Mouse (Mus musculus) MEL (cell line): Measurements from ENCODE around the gene Comtd1. TPM values are rescaled to one million over a fixed set of nuclear protein-coding genes. Genes with fewer than 3 reads are reported as not detected.

Experiments used
- DNase-seq: peaks from one replicate; pipeline ENCODE4 v3.0.0; 2011; ENCODE audit warnings: low read depth, low spot score
- H3K27ac ChIP-seq: 2 replicates; pipeline ENCODE4 v1.5.1; 2012; ENCODE audit warnings: low read depth, mild to moderate bottlenecking, control low read depth, low read length, moderate library complexity; ENCODE audit not compliant: control insufficient read depth
- H3K27me3 ChIP-seq, 2 experiments: fragments of 150-350 bp in 1 of 2; sonication (generic) in 1 of 2; 2 replicates each; pipeline ENCODE4 v1.6.1; 2012; ENCODE audit warnings: low read length in 2 of 2, mild to moderate bottlenecking in 2 of 2, improper control_type of control experiment in 1 of 2, moderate library complexity in 1 of 2; ENCODE audit not compliant: insufficient read depth in 2 of 2, control insufficient read depth in 1 of 2
- H3K36me3 ChIP-seq, 2 experiments: 2 replicates each; pipeline ENCODE4 v1.6.1; 2012 to 2014; ENCODE audit warnings: low read length in 2 of 2, improper control_type of control experiment in 1 of 2, inconsistent platforms in 1 of 2, mild to moderate bottlenecking in 1 of 2; ENCODE audit not compliant: insufficient read depth in 2 of 2, control insufficient read depth in 1 of 2
- H3K4me1 ChIP-seq, 2 experiments: fragments of 150-350 bp in 1 of 2; sonication (generic) in 1 of 2; 2 replicates each; pipeline ENCODE4 v1.6.1; 2012; ENCODE audit warnings: low read length in 2 of 2, improper control_type of control experiment in 1 of 2, mild to moderate bottlenecking in 1 of 2; ENCODE audit not compliant: insufficient read depth in 2 of 2, control insufficient read depth in 1 of 2
- H3K4me3 ChIP-seq, 2 experiments: fragments of 150-350 bp in 1 of 2; sonication (generic) in 1 of 2; 2 replicates each; pipeline ENCODE4 v1.5.1; 2012; ENCODE audit warnings: low read depth in 2 of 2, low read length in 2 of 2, mild to moderate bottlenecking in 2 of 2, moderate library complexity in 2 of 2, control low read depth in 1 of 2, improper control_type of control experiment in 1 of 2; ENCODE audit not compliant: control insufficient read depth in 1 of 2, insufficient read depth in 1 of 2
- H3K79me2 ChIP-seq: 2 replicates; pipeline ENCODE4 v1.6.1; 2012; ENCODE audit warnings: mild to moderate bottlenecking, low read length, moderate library complexity; ENCODE audit not compliant: control insufficient read depth, poor library complexity, insufficient read depth
- H3K9ac ChIP-seq: 2 replicates; pipeline ENCODE4 v1.6.1; 2012; ENCODE audit warnings: low read depth, mild to moderate bottlenecking, control low read depth, low read length, moderate library complexity; ENCODE audit not compliant: control insufficient read depth, poor library complexity, severe bottlenecking
- H3K9me3 ChIP-seq: fragments of 150-350 bp; sonication (generic); replicated peaks from 2 replicates; pipeline ENCODE4 v1.6.1; 2012; ENCODE audit warnings: mild to moderate bottlenecking, low read length, improper control_type of control experiment, moderate library complexity; ENCODE audit not compliant: insufficient read depth
- BHLHE40 ChIP-seq: IDR thresholded peaks from 2 replicates; pipeline ENCODE4 v1.6.1; 2012; ENCODE audit warnings: low read depth, mild to moderate bottlenecking, inconsistent platforms, low read length, improper control_type of control experiment, borderline replicate concordance
- CHD2 ChIP-seq: IDR thresholded peaks from 2 replicates; pipeline ENCODE4 v1.6.1; 2011; ENCODE audit warnings: low read length, improper control_type of control experiment
- ELF1 ChIP-seq: IDR thresholded peaks from 2 replicates; pipeline ENCODE4 v1.6.1; 2014; ENCODE audit warnings: low read depth, mild to moderate bottlenecking, inconsistent platforms, low read length, improper control_type of control experiment, moderate library complexity
- EP300 ChIP-seq, 2 experiments: IDR thresholded peaks; 2 replicates each; pipeline ENCODE4 v1.6.1; 2011; ENCODE audit warnings: improper control_type of control experiment in 2 of 2, low read length in 2 of 2, low read depth in 1 of 2, mild to moderate bottlenecking in 1 of 2
- GABPA ChIP-seq: IDR thresholded peaks from 2 replicates; pipeline ENCODE4 v1.6.1; 2012; ENCODE audit warnings: low read depth, mild to moderate bottlenecking, inconsistent platforms, low read length, improper control_type of control experiment, moderate library complexity
- GATA1 ChIP-seq: IDR thresholded peaks from 2 replicates; pipeline ENCODE4 v1.6.1; 2011; ENCODE audit warnings: low read depth, low read length, improper control_type of control experiment
- KAT2A ChIP-seq: conservative IDR thresholded peaks from 2 replicates; pipeline ENCODE4 v1.6.1; 2012; ENCODE audit warnings: low read depth, low read length, improper control_type of control experiment, inconsistent platforms
- MAFK ChIP-seq: IDR thresholded peaks from 2 replicates; pipeline ENCODE4 v1.6.1; 2011; ENCODE audit warnings: low read depth, mild to moderate bottlenecking, low read length, improper control_type of control experiment, borderline replicate concordance
- MAX ChIP-seq: IDR thresholded peaks from 2 replicates; pipeline ENCODE4 v1.6.1; 2011; ENCODE audit warnings: low read length, improper control_type of control experiment
- MEF2A ChIP-seq: IDR thresholded peaks from 2 replicates; pipeline ENCODE4 v1.6.1; 2014; ENCODE audit warnings: low read depth, mild to moderate bottlenecking, inconsistent platforms, low read length, improper control_type of control experiment; ENCODE audit not compliant: poor library complexity, insufficient replicate concordance, severe bottlenecking; ENCODE audit errors: extremely low read depth
- MXI1 ChIP-seq: IDR thresholded peaks from 2 replicates; pipeline ENCODE4 v1.6.1; 2011; ENCODE audit warnings: mild to moderate bottlenecking, low read depth, low read length, improper control_type of control experiment
- MYB ChIP-seq: IDR thresholded peaks from 2 replicates; pipeline ENCODE4 v1.6.1; 2011; ENCODE audit warnings: mild to moderate bottlenecking, low read depth, low read length, improper control_type of control experiment
- MYC ChIP-seq: IDR thresholded peaks from 2 replicates; pipeline ENCODE4 v1.6.1; 2011; ENCODE audit warnings: low read depth, mild to moderate bottlenecking, low read length, improper control_type of control experiment, moderate library complexity
- NRF1 ChIP-seq: IDR thresholded peaks from 2 replicates; pipeline ENCODE4 v1.6.1; 2014; ENCODE audit warnings: low read depth, mild to moderate bottlenecking, inconsistent platforms, low read length, improper control_type of control experiment, moderate library complexity; ENCODE audit not compliant: poor library complexity, insufficient read depth, severe bottlenecking
- POLR2A ChIP-seq, 2 experiments: IDR thresholded peaks; 2 replicates each; pipeline ENCODE4 v1.6.1; 2011 to 2012; ENCODE audit warnings: low read length in 2 of 2, mild to moderate bottlenecking in 2 of 2, control low read depth in 1 of 2, improper control_type of control experiment in 1 of 2, low read depth in 1 of 2, moderate library complexity in 1 of 2; ENCODE audit not compliant: control insufficient read depth in 1 of 2, insufficient read depth in 1 of 2, poor library complexity in 1 of 2
- POLR2AphosphoS2 ChIP-seq: IDR thresholded peaks from 2 replicates; pipeline ENCODE4 v1.6.1; 2011; ENCODE audit warnings: low read length, improper control_type of control experiment
- RAD21 ChIP-seq: IDR thresholded peaks from 2 replicates; pipeline ENCODE4 v1.6.1; 2011; ENCODE audit warnings: mild to moderate bottlenecking, low read depth, low read length, improper control_type of control experiment
- RCOR1 ChIP-seq: IDR thresholded peaks from 2 replicates; pipeline ENCODE4 v1.6.1; 2012; ENCODE audit warnings: low read depth, mild to moderate bottlenecking, inconsistent platforms, low read length, improper control_type of control experiment
- SIN3A ChIP-seq: IDR thresholded peaks from 2 replicates; pipeline ENCODE4 v1.6.1; 2012; ENCODE audit warnings: low read length, improper control_type of control experiment, inconsistent platforms
- TAL1 ChIP-seq: IDR thresholded peaks from 2 replicates; pipeline ENCODE4 v1.6.1; 2012; ENCODE audit warnings: mild to moderate bottlenecking, inconsistent platforms, low read length, moderate library complexity, mixed read lengths
- TBP ChIP-seq: IDR thresholded peaks from 2 replicates; pipeline ENCODE4 v1.8.0; 2011; ENCODE audit warnings: low read depth, low read length, improper control_type of control experiment
- UBTF ChIP-seq: IDR thresholded peaks from 2 replicates; pipeline ENCODE4 v1.6.1; 2012; ENCODE audit warnings: low read depth, mild to moderate bottlenecking, inconsistent platforms, low read length, improper control_type of control experiment, moderate library complexity, borderline replicate concordance; ENCODE audit not compliant: insufficient read depth
- USF1 ChIP-seq: IDR thresholded peaks from 2 replicates; pipeline ENCODE4 v1.6.1; 2014; ENCODE audit warnings: low read depth, mild to moderate bottlenecking, inconsistent platforms, low read length, improper control_type of control experiment, moderate library complexity
- USF2 ChIP-seq, 2 experiments: IDR thresholded peaks; 2 replicates each; pipeline ENCODE4 v1.6.1; 2011 to 2012; ENCODE audit warnings: improper control_type of control experiment in 2 of 2, low read length in 2 of 2, borderline replicate concordance in 1 of 2, inconsistent platforms in 1 of 2, low read depth in 1 of 2, mild to moderate bottlenecking in 1 of 2; ENCODE audit not compliant: insufficient read depth in 1 of 2
- ZMIZ1 ChIP-seq: IDR thresholded peaks from 2 replicates; pipeline ENCODE4 v1.6.1; 2012; ENCODE audit warnings: low read depth, mild to moderate bottlenecking, inconsistent platforms, low read length, improper control_type of control experiment, moderate library complexity
- ZNF384 ChIP-seq: IDR thresholded peaks from 2 replicates; pipeline ENCODE4 v1.6.1; 2012; ENCODE audit warnings: low read depth, mild to moderate bottlenecking, inconsistent platforms, low read length, improper control_type of control experiment
- polyA plus RNA-seq, 2 experiments: library from polyadenylated mRNA; stranded (reverse) in 1 of 2; unstranded in 1 of 2; fragments of >175 nt in 1 of 2; fragments of >200 nt in 1 of 2; gene quantifications; 2 replicates each; pipeline versions ENCODE4 v1.2.1 to v1.2.4; 2012; ENCODE audit warnings: low replicate concordance in 2 of 2, low read depth in 1 of 2; ENCODE audit not compliant: insufficient read length in 2 of 2, insufficient read depth in 1 of 2, missing spikeins in 1 of 2
- total RNA-seq: library from RNA; depleted of rRNA; stranded (reverse); fragments of 300-350 nt; gene quantifications from 2 replicates; pipeline ENCODE4 v1.2.3, GENCODE M21; 2012

Comtd1 gene
- total and polyA plus RNA-seq, 3 experiments: 35.7 to 36.4 TPM; not detected in 1

DNA sequence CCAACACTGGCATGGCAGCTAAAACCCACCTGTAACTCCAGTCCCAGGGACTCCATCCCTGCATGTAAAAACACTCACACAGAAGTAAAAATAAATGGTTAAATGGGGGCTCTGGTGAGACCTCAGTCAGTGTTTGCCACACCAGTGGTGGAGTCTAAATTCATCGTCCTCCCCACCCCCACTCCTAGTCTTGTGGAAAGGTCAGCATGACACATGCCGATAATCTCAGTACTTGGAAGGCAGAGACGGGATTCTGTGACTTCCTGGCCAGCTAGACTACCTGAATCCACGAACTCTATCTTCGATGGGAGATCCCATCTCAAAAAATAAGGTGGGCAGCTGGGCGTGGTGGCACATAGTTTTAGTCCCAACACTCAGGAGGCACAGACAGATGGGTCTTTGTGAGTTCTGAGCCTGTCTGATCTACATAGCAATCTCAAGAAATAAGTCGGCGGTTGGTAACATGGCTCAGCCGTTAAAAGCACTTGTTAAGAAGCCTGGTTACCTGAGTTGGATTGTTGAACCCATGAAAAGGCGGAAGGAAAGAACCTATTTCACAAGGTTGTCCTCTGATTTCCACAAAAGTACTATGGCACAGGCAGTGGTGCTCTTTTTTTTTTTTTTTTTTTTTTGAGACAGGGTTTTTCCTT lies 36.9 kb downstream of the Comtd1 start:
- Histone ChIP-seq H3K27me3 (no peaks in the 10 kb centered on the region), H3K27ac (peak overlapping the region; percentile 84), H3K4me3 (peak overlapping the region; percentile 32 to 45), H3K9me3 (no peaks in the 10 kb centered on the region), H3K79me2 (no peaks in the 10 kb centered on the region), H3K36me3 (peaks cover 0 to 24% of the 10 kb centered on the region in 2 experiments; a peak in 2 of 4 replicates), H3K4me1 (peaks cover 13 to 39% of the 10 kb centered on the region in 2 experiments), H3K9ac (peak overlapping the region; percentile 70)
- TF ChIP-seq MAX (no peak), USF1 (no peak), RCOR1 (0 out of 2 replicates have a peak, but pooled peaks have one; percentile 18), GATA1 (no peak), RAD21 (no peak), KAT2A (no peak), MEF2A (no peak), NRF1 (no peak), MAFK (no peak), POLR2A (IDR thresholded peaks at IDR 0.05; ENCODE audit: control insufficient read depth in 1 of 2, insufficient read depth in 1 of 2, low read depth in 1 of 2, low read length in 2 of 2, poor library complexity in 1 of 2) (no peak), ZMIZ1 (no peak), EP300 (IDR thresholded peaks at IDR 0.05; ENCODE audit: low read depth in 1 of 2, low read length in 2 of 2) (peak in 1 of 2 experiments; percentile 13; a peak in 1 of 4 replicates), ZNF384 (peak; percentile 62), MYC (no peak), TBP (no peak), TAL1 (no peak), SIN3A (peak; percentile 15; the same call in 1 of the 2 replicates), USF2 (IDR thresholded peaks at IDR 0.05; ENCODE audit: borderline replicate concordance in 1 of 2, insufficient read depth in 1 of 2, low read depth in 1 of 2, low read length in 2 of 2) (no peak), CHD2 (peak; percentile 41; the same call in 1 of the 2 replicates), ELF1 (no peak), BHLHE40 (no peak; the same call in 1 of the 2 replicates), GABPA (no peak), UBTF (no peak), POLR2AphosphoS2 (no peak), MYB (peak; percentile 59), MXI1 (no peak)
- DNase-seq: peak; percentile 68
